Mouse (Mus musculus) layer of hippocampus, adult 18-20 months (tissue): ENCODE measurements at regions not wholly inside any gene's neighbourhood (a gene's known extent, or its start where the extent isn't known, plus 50 kb on each side); places are given as distances from the start of the nearest gene placed in this dataset.
A peak's percentile ranks its signal among the peaks of the same experiment; 100 is the strongest.
"Not testable (repeated sequence)": the region's sequence is repeated elsewhere in the genome, so short reads cannot be mapped to it uniquely, and the experiment has no call there.

Experiments used
- DNase-seq, 2 experiments: peaks; one replicate each; pipeline ENCODE4 v3.0.0; 2022; ENCODE audit warnings: low spot score in 2 of 2

DNA sequence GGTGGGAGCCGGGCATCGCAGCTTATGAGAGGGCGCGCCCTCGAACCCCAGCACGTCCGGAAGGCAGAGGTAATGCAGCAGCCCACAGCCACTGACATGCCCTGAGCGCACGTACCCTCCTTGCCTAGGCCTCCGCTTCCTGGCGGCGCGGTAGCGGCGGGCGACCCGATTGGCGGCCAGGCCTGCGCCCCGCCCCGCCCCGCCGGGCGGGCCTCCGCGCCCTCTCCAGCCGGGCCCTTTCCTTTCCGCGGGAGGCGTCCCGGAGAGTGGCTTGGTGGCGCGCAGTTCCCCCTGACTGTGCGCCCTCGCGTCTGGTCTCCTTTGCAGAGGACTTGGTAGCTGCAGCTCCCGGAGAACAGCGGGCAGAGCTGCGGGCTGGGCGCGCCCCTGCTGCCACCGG, 461.1 kb downstream of the Gm21863 start:
- DNase-seq, result not testable (repeated sequence)

DNA sequence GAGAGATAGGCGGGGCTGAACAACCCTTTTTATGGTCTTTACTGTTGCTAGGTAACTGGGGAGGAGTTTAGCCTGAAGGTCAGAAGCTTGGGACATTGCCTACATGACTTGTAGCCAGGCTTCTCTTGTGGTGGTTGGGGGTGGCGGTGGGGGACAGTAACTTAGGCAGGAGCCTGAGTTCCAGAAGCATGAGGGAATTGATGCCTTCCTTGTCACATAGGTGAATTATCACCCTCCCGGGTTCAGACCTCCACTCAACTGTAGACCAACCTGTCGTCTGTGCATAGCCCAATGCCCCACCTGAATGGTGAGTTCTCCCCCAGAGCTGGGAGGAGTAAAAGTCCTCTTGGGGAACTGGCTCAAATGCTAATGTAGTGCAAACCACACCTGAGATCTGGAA, 472.1 kb downstream of the Gm21863 start:
- DNase-seq, result not testable (repeated sequence)

DNA sequence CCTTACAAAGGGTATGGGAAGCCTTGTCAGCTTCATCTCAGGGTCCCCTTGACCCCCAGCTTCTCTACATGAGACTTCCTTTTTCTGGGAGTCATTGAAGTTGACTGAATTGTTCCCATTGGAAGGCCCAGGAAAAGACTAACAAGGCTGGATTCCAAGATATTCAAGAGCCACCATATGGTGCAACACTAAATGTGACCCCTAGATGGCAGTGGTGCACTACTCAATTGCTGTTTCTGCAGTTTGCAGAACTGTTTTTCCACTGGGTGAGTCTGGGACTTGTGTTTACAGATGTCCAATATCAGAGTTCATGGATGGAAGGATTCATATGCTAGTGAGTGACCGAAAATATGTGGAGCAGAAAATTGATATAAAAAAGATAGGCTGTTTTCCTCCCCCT, 510.3 kb downstream of the Gm21863 start:
- DNase-seq, result peak in 1 of 2 experiments; percentile 25
